In genomic region chr2:33717378-33717777, GRCm38 (mm10) we compare ENCODE assay signal across 11 mouse cellular contexts.
A peak's percentile ranks its signal among the peaks of the same experiment; 100 is the strongest.
DNase-seq lines count a peak whose midpoint lies in the region; ATAC-seq and TF ChIP-seq lines count a peak whose summit lies in the region.
"Had no signal": no experiment of that assay in that cellular context is flagged by ENCODE, and none has a peak within 500 bp of the region (broad histone marks: within the 10 kb centered on the region; RNA-seq: fewer than 3 reads in every experiment).

No protein-coding gene starts in this region.

- TF ChIP-seq EP300 in stomach, postnatal 0 days (optimal IDR thresholded peaks at IDR 0.05) = no peak

- H3K9me3 ChIP-seq in forebrain, embryonic 10.5 days = peaks cover 3% of the 10 kb centered on the region; the same call in 1 of the 2 replicates
- no peaks in the 10 kb centered on the region for H3K9me3 ChIP-seq in forebrain, embryonic 12.5 days
- H3K9me3 ChIP-seq in lung, embryonic 16.5 days (ENCODE audit: control insufficient read depth, low read length) = no peaks in the 10 kb centered on the region
- peaks cover 3% of the 10 kb centered on the region; the same call in 1 of the 2 replicates for H3K9me3 ChIP-seq in limb, embryonic 12.5 days
- no peaks in the 10 kb centered on the region for H3K9me3 ChIP-seq in stomach, postnatal 0 days (ENCODE audit: control insufficient read depth, low read length)

- peaks cover 82% of the 10 kb centered on the region for H3K4me1 ChIP-seq in forebrain, embryonic 10.5 days
- H3K4me1 ChIP-seq in forebrain, embryonic 12.5 days = peaks cover 79% of the 10 kb centered on the region
- peaks cover 7% of the 10 kb centered on the region for H3K4me1 ChIP-seq in lung, embryonic 16.5 days (replicated peaks; ENCODE audit: control insufficient read depth, insufficient read depth, low read length)
- H3K4me1 ChIP-seq in limb, embryonic 12.5 days (replicated peaks) = peaks cover 81% of the 10 kb centered on the region
- no peaks in the 10 kb centered on the region for H3K4me1 ChIP-seq in stomach, postnatal 0 days (replicated peaks; ENCODE audit: control insufficient read depth, insufficient read depth)

- 52% methylated on average over 11 of the region's 11 CpGs for WGBS in forebrain, embryonic 10.5 days
- WGBS in forebrain, embryonic 12.5 days = 49% methylated on average over 11 of the region's 11 CpGs
- whole genome bisulfite sequencing in lung, embryonic 16.5 days = 9% methylated on average over 11 of the region's 11 CpGs
- WGBS in limb, embryonic 12.5 days = 8% methylated on average over 11 of the region's 11 CpGs
- 27% methylated on average over 11 of the region's 11 CpGs for WGBS in stomach, postnatal 0 days

- peak overlapping the region; percentile 30; the same call in 1 of the 2 replicates for H3K4me3 ChIP-seq in forebrain, embryonic 10.5 days
- no peak overlapping the region for H3K4me3 ChIP-seq in forebrain, embryonic 12.5 days (replicated peaks)
- peak overlapping the region; percentile 11; the same call in 1 of the 2 replicates for H3K4me3 ChIP-seq in lung, embryonic 16.5 days (ENCODE audit: low read length)
- peak overlapping the region; percentile 46 for H3K4me3 ChIP-seq in limb, embryonic 12.5 days (replicated peaks)
- H3K4me3 ChIP-seq in stomach, postnatal 0 days (ENCODE audit: low read depth, low read length) = no peak overlapping the region

- H3K36me3 ChIP-seq in forebrain, embryonic 10.5 days (replicated peaks) = no peaks in the 10 kb centered on the region
- no peaks in the 10 kb centered on the region for H3K36me3 ChIP-seq in forebrain, embryonic 12.5 days (replicated peaks)
- no peaks in the 10 kb centered on the region for H3K36me3 ChIP-seq in lung, embryonic 16.5 days (ENCODE audit: control insufficient read depth, insufficient read depth, low read length)
- H3K36me3 ChIP-seq in limb, embryonic 12.5 days = no peaks in the 10 kb centered on the region
- H3K36me3 ChIP-seq in stomach, postnatal 0 days (ENCODE audit: control insufficient read depth, insufficient read depth, low read length) = no peaks in the 10 kb centered on the region

- ATAC-seq in forebrain, embryonic 12.5 days (ENCODE audit: low FRiP score) = no peak
- ATAC-seq in lung, embryonic 16.5 days (ENCODE audit: low read depth) = no peak
- no peak for ATAC-seq in limb, embryonic 12.5 days (ENCODE audit: insufficient number of reproducible peaks, insufficient read depth, low FRiP score, low TSS enrichment, low read depth)
- ATAC-seq in stomach, postnatal 0 days (ENCODE audit: low FRiP score, low TSS enrichment) = no peak
- ATAC-seq: inflammation-experienced regulatory T-cells, adult 6 months had no signal

- H3K27me3 ChIP-seq in forebrain, embryonic 10.5 days (ENCODE audit: poor library complexity, severe bottlenecking) = peaks cover 100% of the 10 kb centered on the region
- H3K27me3 ChIP-seq in forebrain, embryonic 12.5 days = peaks cover 65% of the 10 kb centered on the region
- peaks cover 28% of the 10 kb centered on the region for H3K27me3 ChIP-seq in lung, embryonic 16.5 days (ENCODE audit: control insufficient read depth, insufficient read depth, low read depth, low read length)
- peaks cover 25% of the 10 kb centered on the region for H3K27me3 ChIP-seq in limb, embryonic 12.5 days
- H3K27me3 ChIP-seq in stomach, postnatal 0 days (ENCODE audit: control insufficient read depth, insufficient read depth, low read length) = no peaks in the 10 kb centered on the region; the same call in 1 of the 2 replicates

- no peak for DNase-seq in forebrain, embryonic 10.5 days (ENCODE audit: extremely low spot score, low spot score)
- no peak for DNase-seq in lung, postnatal 25 days (ENCODE audit: low spot score)
- no peak for DNase-seq in stomach, postnatal 0 days (ENCODE audit: low spot score)
- DNase-seq in left cerebral cortex, adult 18-20 months (ENCODE audit: low spot score in 2 of 2) = no peak
- DNase-seq in thymus, postnatal 10 days (ENCODE audit: low spot score in 2 of 2) = no peak
- DNase-seq: gastrocnemius, postnatal 10 days; lung, postnatal 14 days had no signal

- no peak overlapping the region for H3K27ac ChIP-seq in forebrain, embryonic 10.5 days
- H3K27ac ChIP-seq in forebrain, embryonic 12.5 days = no peak overlapping the region
- no peak overlapping the region for H3K27ac ChIP-seq in lung, embryonic 16.5 days (ENCODE audit: low read length)
- peak overlapping the region; percentile 98 for H3K27ac ChIP-seq in limb, embryonic 12.5 days
- no peak overlapping the region for H3K27ac ChIP-seq in stomach, postnatal 0 days (replicated peaks)

- no peak overlapping the region for H3K9ac ChIP-seq in forebrain, embryonic 12.5 days
- H3K9ac ChIP-seq in lung, embryonic 16.5 days (ENCODE audit: low read length) = no peak overlapping the region
- peak overlapping the region; percentile 72 for H3K9ac ChIP-seq in limb, embryonic 12.5 days (replicated peaks)
- no peak overlapping the region for H3K9ac ChIP-seq in stomach, postnatal 0 days (ENCODE audit: low read length)

- H3K4me2 ChIP-seq in forebrain, embryonic 12.5 days = no peak overlapping the region
- H3K4me2 ChIP-seq in lung, embryonic 16.5 days (ENCODE audit: low read depth, low read length) = peak overlapping the region; percentile 45
- H3K4me2 ChIP-seq in limb, embryonic 12.5 days = peak overlapping the region; percentile 65
- peak overlapping the region; percentile 42 for H3K4me2 ChIP-seq in stomach, postnatal 0 days (replicated peaks; ENCODE audit: low read depth)

- no peak for TF ChIP-seq CTCF in stomach, postnatal 0 days (IDR thresholded peaks at IDR 0.05; ENCODE audit: low read depth)

Comparison
In these comparisons a context has a peak if more than half of its experiments do, and no peak if none do; other contexts are left out.
1. H3K4me3 ChIP-seq: peak in forebrain, embryonic 10.5 days (single experiment), lung, embryonic 16.5 days (single experiment) and limb, embryonic 12.5 days (single experiment); none in forebrain, embryonic 12.5 days (single experiment) and stomach, postnatal 0 days (single experiment).